Mouse (Mus musculus) embryonic facial prominence, embryonic 10.5 days (tissue): Measurements from ENCODE around the gene 2010109A12Rik. TPM values are rescaled to one million over a fixed set of nuclear protein-coding genes. Genes with fewer than 3 reads are reported as not detected.

Experiments used
- DNase-seq: peaks from one replicate; pipeline ENCODE4 v3.0.0-alpha.2; 2017; ENCODE audit warnings: low spot score
- H3K27ac ChIP-seq: fragments of 300-500 bp; sonication (generic); replicated peaks from 2 replicates; pipeline ENCODE4 v1.5.1; 2016; ENCODE audit warnings: mild to moderate bottlenecking
- H3K27me3 ChIP-seq: fragments of 300-500 bp; sonication (generic); replicated peaks from 2 replicates; pipeline ENCODE4 v1.6.1; 2016; ENCODE audit warnings: low read depth, mild to moderate bottlenecking; ENCODE audit not compliant: poor library complexity, severe bottlenecking
- H3K36me3 ChIP-seq: fragments of 300-500 bp; sonication (generic); replicated peaks from 2 replicates; pipeline ENCODE4 v1.6.1; 2016; ENCODE audit warnings: mild to moderate bottlenecking, moderate library complexity
- H3K4me1 ChIP-seq: fragments of 300-500 bp; sonication (generic); 2 replicates; pipeline ENCODE4 v1.6.1; 2016
- H3K4me3 ChIP-seq: fragments of 300-500 bp; sonication (generic); 2 replicates; pipeline ENCODE4 v1.5.1; 2016; ENCODE audit warnings: mild to moderate bottlenecking, moderate library complexity
- H3K9me3 ChIP-seq: fragments of 300-500 bp; sonication (generic); 2 replicates; pipeline ENCODE4 v1.6.1; 2016; ENCODE audit warnings: mild to moderate bottlenecking
- WGBS: fragments of 180-500 bp; shearing (Covaris S2); methylation state at CpG from one replicate; pipeline ENCODE4 v1.1.7; 2016; 5-methylcytosine and 5-hydroxymethylcytosine counted together
- polyA plus RNA-seq: library from polyadenylated mRNA; unstranded; fragments of >200 nt; fragmentation: Nextera tagmentation; extraction: Ambion mirVana; gene quantifications from 2 replicates; pipeline ENCODE4 v1.2.1, GENCODE M21; 2016

2010109A12Rik gene
- polyA plus RNA-seq, 1 experiment from 2014 or later: 1.3 TPM

GRCm38 (mm10) chr5:93190428-93190827 lies 15.9 kb upstream of the 2010109A12Rik start:
- H3K4me3 ChIP-seq: no peak overlapping the region
- H3K9me3 ChIP-seq: no peaks in the 10 kb centered on the region
- WGBS: 97% methylated on average over 5 of the region's 5 CpGs
- no peaks in the 10 kb centered on the region for H3K27me3 ChIP-seq
- no peaks in the 10 kb centered on the region for H3K4me1 ChIP-seq
- peaks cover 94% of the 10 kb centered on the region for H3K36me3 ChIP-seq
- H3K27ac ChIP-seq: no peak overlapping the region
- DNase-seq: no peak

GRCm38 (mm10) chr5:93198232-93198631 lies 8.1 kb upstream of the 2010109A12Rik start:
- Histone ChIP-seq H3K4me3 (no peak overlapping the region), H3K36me3 (peaks cover 88% of the 10 kb centered on the region)

GRCm38 (mm10) chr5:93201181-93201580 lies 5.1 kb upstream of the 2010109A12Rik start:
- DNase-seq: no peak
- H3K27ac ChIP-seq: no peak overlapping the region
- 55% methylated on average over 1 of the region's 1 CpGs for WGBS
- H3K9me3 ChIP-seq: no peaks in the 10 kb centered on the region
- H3K36me3 ChIP-seq: peaks cover 60% of the 10 kb centered on the region
- peaks cover 16% of the 10 kb centered on the region for H3K4me1 ChIP-seq
- no peak overlapping the region for H3K4me3 ChIP-seq
- no peaks in the 10 kb centered on the region for H3K27me3 ChIP-seq

More at GRCm38 (mm10) chr5:93198232-93198631, 8.1 kb upstream of the 2010109A12Rik start:
- WGBS: 87% methylated on average over 3 of the region's 3 CpGs
- Histone ChIP-seq H3K4me1 (no peaks in the 10 kb centered on the region; the same call in 1 of the 2 replicates), H3K9me3 (no peaks in the 10 kb centered on the region), H3K27me3 (no peaks in the 10 kb centered on the region), H3K27ac (no peak overlapping the region)
- no peak for DNase-seq

- under 1% methylated on average over 63 of the region's 63 CpGs for WGBS
- no peaks in the 10 kb centered on the region for H3K9me3 ChIP-seq
Observed at GRCm38 (mm10) chr5:93205371-93206108, 778 bp upstream of the 2010109A12Rik start.

GRCm38 (mm10) chr5:93207006-93207348 lies 659 bp downstream of the 2010109A12Rik start:
- Histone ChIP-seq H3K36me3 (peaks cover 3% of the 10 kb centered on the region), H3K9me3 (no peaks in the 10 kb centered on the region), H3K4me1 (peaks cover 31% of the 10 kb centered on the region), H3K4me3 (peak overlapping the region; percentile 95), H3K27me3 (no peaks in the 10 kb centered on the region), H3K27ac (peak overlapping the region; percentile 98)
- DNase-seq: peak; percentile 25
- 5% methylated on average over 6 of the region's 6 CpGs for WGBS

More at GRCm38 (mm10) chr5:93205371-93206108, 778 bp upstream of the 2010109A12Rik start:
- Histone ChIP-seq H3K27ac (peak overlapping the region; percentile 98), H3K4me1 (peaks cover 31% of the 10 kb centered on the region), H3K27me3 (no peaks in the 10 kb centered on the region), H3K4me3 (peak overlapping the region; percentile 95), H3K36me3 (peaks cover 18% of the 10 kb centered on the region)
- DNase-seq: peak; percentile 71

GRCm38 (mm10) chr5:93207555-93207954 lies 1.2 kb downstream of the 2010109A12Rik start:
- Histone ChIP-seq H3K9me3 (no peaks in the 10 kb centered on the region), H3K27ac (peak overlapping the region; percentile 98), H3K4me3 (peak overlapping the region; percentile 95; the same call in 1 of the 2 replicates), H3K27me3 (no peaks in the 10 kb centered on the region), H3K36me3 (no peaks in the 10 kb centered on the region), H3K4me1 (peaks cover 31% of the 10 kb centered on the region)
- DNase-seq: no peak
- 51% methylated on average over 1 of the region's 1 CpGs for WGBS

GRCm38 (mm10) chr5:93218375-93218774 lies 12.1 kb downstream of the 2010109A12Rik start:
- Histone ChIP-seq H3K9me3 (no peaks in the 10 kb centered on the region), H3K27me3 (no peaks in the 10 kb centered on the region), H3K4me3 (no peak overlapping the region), H3K36me3 (no peaks in the 10 kb centered on the region), H3K27ac (no peak overlapping the region), H3K4me1 (no peaks in the 10 kb centered on the region)
- WGBS: 87% methylated on average over 3 of the region's 3 CpGs
- no peak for DNase-seq

GRCm38 (mm10) chr5:93221661-93222060 lies 15.3 kb downstream of the 2010109A12Rik start:
- WGBS: 72% methylated on average over 3 of the region's 3 CpGs
- DNase-seq: no peak
- H3K4me3 ChIP-seq: no peak overlapping the region
- H3K9me3 ChIP-seq: no peaks in the 10 kb centered on the region
- no peak overlapping the region for H3K27ac ChIP-seq
- no peaks in the 10 kb centered on the region for H3K27me3 ChIP-seq
- no peaks in the 10 kb centered on the region for H3K36me3 ChIP-seq
- no peaks in the 10 kb centered on the region for H3K4me1 ChIP-seq

- WGBS: 87% methylated on average over 2 of the region's 2 CpGs
Observed at GRCm38 (mm10) chr5:93224549-93224948, 18.2 kb downstream of the 2010109A12Rik start.

GRCm38 (mm10) chr5:93227157-93227556 lies 20.8 kb downstream of the 2010109A12Rik start:
- Histone ChIP-seq H3K9me3 (0 out of 2 replicates have a peak, but pooled peaks cover 3% of the 10 kb centered on the region), H3K27me3 (no peaks in the 10 kb centered on the region), H3K4me3 (no peak overlapping the region), H3K36me3 (no peaks in the 10 kb centered on the region), H3K4me1 (no peaks in the 10 kb centered on the region), H3K27ac (no peak overlapping the region)
- WGBS: 86% methylated on average over 3 of the region's 3 CpGs
- DNase-seq: no peak

More at GRCm38 (mm10) chr5:93224549-93224948, 18.2 kb downstream of the 2010109A12Rik start:
- Histone ChIP-seq H3K27me3 (no peaks in the 10 kb centered on the region), H3K4me1 (no peaks in the 10 kb centered on the region), H3K27ac (no peak overlapping the region), H3K9me3 (0 out of 2 replicates have a peak, but pooled peaks cover 3% of the 10 kb centered on the region), H3K36me3 (no peaks in the 10 kb centered on the region), H3K4me3 (no peak overlapping the region)
- no peak for DNase-seq

GRCm38 (mm10) chr5:93229527-93229926 lies 23.2 kb downstream of the 2010109A12Rik start:
- no peak for DNase-seq
- no peak overlapping the region for H3K4me3 ChIP-seq
- no peaks in the 10 kb centered on the region for H3K36me3 ChIP-seq
- 0 out of 2 replicates have a peak, but pooled peaks cover 5% of the 10 kb centered on the region for H3K4me1 ChIP-seq
- 89% methylated on average over 2 of the region's 2 CpGs for WGBS
- H3K9me3 ChIP-seq: 0 out of 2 replicates have a peak, but pooled peaks cover 3% of the 10 kb centered on the region
- H3K27ac ChIP-seq: no peak overlapping the region
- no peaks in the 10 kb centered on the region for H3K27me3 ChIP-seq

GRCm38 (mm10) chr5:93231721-93232120 lies 25.4 kb downstream of the 2010109A12Rik start:
- H3K4me1 ChIP-seq: 0 out of 2 replicates have a peak, but pooled peaks cover 5% of the 10 kb centered on the region
- H3K9me3 ChIP-seq: 0 out of 2 replicates have a peak, but pooled peaks cover 3% of the 10 kb centered on the region
- H3K4me3 ChIP-seq: no peak overlapping the region
- no peak overlapping the region for H3K27ac ChIP-seq
- no peaks in the 10 kb centered on the region for H3K27me3 ChIP-seq
- DNase-seq: no peak
- H3K36me3 ChIP-seq: no peaks in the 10 kb centered on the region
- 77% methylated on average over 3 of the region's 3 CpGs for WGBS

- Histone ChIP-seq H3K27ac (no peak overlapping the region), H3K27me3 (no peaks in the 10 kb centered on the region), H3K36me3 (no peaks in the 10 kb centered on the region), H3K4me1 (0 out of 2 replicates have a peak, but pooled peaks cover 5% of the 10 kb centered on the region), H3K9me3 (no peaks in the 10 kb centered on the region), H3K4me3 (no peak overlapping the region)
- no peak for DNase-seq
- 89% methylated on average over 2 of the region's 2 CpGs for WGBS
Observed at GRCm38 (mm10) chr5:93232838-93233237, 26.5 kb downstream of the 2010109A12Rik start.
